Mouse (Mus musculus) T-helper 17 cell (primary cell): ENCODE measurements around the gene Slfnl1.

ENCODE experiments used
- in situ Hi-C, 2 experiments: fragments of 300-600 bp; cut with MboI, MseI; formaldehyde crosslinking; loops; 1 replicate in 1 of 2; 2 replicates in 1 of 2; pipeline ENCODE4 v1.15.1; 2025; ENCODE audit warnings: high pct_unique_total_duplicates in 2 of 2

Slfnl1 gene

DNA sequence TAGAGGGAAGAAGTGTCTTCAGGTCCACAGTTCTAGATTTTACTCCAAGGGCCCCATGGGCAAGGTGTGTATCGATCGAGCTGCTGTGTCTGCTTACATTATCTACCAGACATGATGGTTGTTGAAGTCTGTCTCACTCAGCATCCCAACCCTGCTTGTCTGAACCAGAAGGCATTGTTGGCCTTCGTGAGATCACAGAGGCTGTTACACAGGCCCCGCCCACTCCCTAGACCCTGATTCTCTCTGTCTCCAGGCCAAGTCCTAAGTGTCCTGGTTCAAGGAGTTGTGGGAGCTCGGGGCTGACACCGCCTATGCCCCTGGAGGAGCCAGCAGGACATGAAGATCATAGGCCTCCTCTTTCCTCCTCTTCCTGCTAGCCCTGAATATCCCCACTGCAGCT, at the start of gene Slfnl1:
Slfnl1 (plus strand) TSS at position 246 of the 400 bp plus-strand sequence.
- in situ Hi-C loops = no loop called here

DNA sequence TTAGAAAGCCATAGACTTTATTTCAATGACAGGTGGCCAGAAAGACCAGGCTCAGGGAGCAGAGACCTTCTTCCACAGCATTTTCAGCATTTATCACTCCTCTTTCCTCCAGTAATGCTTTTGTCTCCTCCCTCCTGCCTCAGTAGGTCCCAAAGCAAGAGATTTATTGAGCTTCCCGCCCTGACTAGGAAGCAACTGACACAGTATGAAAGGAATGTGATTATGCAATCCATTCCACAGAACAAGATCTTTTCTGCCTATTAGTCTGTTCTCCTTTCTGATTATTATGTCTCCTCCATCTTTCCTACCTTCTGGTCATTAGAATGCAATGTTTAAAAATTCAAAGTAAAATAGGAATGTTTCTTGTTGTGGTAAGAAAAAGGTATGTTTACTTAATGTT, 44.3 kb upstream of the Slfnl1 start:
- in situ Hi-C loops = no loop called here

DNA sequence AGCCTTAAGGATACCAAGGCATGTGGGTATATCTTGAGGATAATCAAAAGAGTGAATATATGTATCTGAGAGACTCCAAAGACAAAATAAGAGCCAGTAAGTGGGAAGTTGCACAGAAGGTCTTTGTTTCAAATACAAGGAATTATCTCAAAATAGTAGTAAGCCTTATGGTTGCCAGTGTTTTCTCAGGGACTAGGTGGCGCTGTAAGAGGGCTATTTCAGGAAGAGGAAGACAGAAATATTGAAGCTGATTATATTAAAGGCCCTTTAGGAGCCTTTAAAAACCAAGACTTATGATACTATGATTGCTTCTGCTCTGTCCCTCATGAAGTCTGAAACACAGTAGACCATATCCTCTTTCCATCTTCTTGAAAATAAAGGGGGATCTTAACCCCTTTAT, 25.1 kb upstream of the Slfnl1 start:
- in situ Hi-C loops = no loop called here

DNA sequence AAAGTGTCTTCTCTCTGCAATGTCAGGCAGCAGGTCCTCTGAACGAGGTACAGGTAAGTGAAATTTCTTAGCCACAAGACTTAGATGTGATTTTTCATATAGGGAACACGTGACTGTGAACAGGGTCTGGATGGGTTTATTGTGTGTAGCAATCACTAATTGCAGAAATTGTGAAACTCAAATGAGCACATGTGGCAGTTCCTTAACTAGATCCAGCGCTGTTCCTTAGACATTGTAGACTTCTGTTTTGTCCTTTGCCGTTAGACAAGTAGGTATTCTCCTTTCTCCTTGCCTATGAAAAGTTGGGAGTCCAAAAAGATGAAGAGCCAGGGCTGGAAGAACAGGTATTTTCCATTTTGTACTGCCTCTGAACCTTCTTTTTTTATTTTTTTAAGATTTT, 20.8 kb upstream of the Slfnl1 start:
- in situ Hi-C loops = no loop called here

DNA sequence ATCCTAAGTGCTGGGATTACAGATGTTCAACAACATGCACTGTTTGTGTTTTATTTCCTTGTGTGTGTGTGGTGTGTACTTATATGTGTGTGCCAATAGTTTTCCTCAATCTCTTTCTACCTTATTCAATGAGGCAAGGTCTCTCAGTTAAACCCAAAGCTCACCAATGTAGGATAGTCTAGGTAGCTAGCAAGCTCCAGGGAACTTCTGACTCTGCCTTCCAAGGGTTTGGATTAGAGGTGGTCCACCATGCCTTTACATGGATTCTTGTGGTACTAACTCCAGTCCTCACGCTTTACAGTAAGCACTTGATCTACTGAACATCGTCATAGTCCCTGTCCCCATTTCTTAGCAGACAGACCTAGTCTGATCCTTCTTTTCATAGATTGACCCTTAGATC, 17.7 kb upstream of the Slfnl1 start:
- in situ Hi-C loops = no loop called here

DNA sequence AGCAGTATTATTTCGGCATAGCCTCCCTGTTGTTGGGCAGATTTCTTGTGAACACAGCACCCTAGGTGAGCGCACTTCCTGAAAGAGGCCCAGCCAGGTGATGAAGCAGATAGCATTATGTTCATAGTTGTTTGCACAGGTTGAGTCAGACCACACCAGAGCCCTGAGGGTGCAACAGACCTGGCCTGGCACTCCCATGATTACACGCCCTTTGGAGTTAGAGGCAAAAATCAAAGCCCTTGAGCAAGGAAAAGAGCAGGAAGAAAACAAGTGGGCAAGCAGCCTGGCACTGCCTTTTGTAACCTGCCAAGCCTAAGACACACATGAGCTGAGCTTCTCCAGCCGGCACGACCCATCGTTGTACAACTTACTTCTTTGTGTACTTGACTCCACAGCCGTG, 15.5 kb upstream of the Slfnl1 start:
- in situ Hi-C loops = no loop called here

DNA sequence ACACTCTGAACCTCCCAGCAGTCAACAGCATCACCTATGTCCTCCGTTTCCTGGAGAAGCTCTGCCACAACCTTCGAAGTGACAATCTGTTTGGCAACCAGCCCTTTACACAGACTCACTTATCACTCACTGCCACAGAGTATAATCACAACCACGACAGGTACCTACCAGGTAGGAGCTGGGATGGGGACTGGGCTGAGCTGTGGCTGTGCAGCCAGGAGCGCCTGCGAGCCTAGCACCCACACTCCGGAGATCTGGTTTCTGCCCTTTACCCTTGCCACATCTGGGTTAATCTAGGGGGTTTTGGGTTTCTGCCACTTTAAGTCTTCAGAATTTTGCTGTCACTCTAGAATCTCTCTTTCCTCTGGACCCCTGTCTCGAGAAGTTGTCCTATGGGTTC, 15.1 kb upstream of the Slfnl1 start:
- in situ Hi-C loops = no loop called here

DNA sequence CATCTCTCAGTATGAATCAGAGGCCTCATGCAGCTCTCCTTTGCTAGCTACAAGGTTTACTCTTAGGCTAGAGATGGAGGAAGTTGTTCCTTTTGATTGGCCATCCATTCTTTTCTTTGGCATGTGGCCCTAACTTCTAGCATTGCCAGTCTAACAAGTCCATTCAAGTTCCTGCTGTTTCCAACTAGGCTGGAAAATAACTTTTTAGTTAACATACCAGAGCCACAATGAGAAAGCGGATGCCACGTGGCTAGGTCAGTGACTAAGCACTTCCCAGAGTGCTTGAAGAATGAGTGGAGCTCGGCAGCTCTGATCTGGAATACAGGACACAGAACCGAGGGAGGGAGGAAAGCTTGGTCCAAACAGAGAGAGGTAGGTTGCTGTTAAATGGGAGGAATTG, 14.7 kb upstream of the Slfnl1 start:
- in situ Hi-C loops = no loop called here

DNA sequence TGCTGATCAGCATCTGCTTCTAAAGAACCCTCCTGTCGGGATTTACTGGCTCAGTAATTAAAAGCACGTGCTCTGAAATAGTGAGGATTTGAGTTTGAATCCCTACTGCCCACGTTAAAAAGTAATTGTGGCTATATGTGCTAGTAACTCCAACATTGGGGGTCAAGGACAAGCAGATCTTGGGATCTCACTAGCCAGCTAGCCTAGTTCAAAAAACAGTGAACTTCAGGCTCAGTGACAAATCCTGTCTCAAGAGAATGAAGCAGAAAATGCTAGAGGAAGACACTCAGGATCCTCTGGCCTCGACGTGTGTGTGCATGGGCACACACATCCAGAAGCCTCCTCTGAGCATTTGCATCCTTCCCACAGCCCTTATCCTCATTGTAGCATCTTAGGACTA, 10.3 kb upstream of the Slfnl1 start:
- in situ Hi-C loops = no loop called here

DNA sequence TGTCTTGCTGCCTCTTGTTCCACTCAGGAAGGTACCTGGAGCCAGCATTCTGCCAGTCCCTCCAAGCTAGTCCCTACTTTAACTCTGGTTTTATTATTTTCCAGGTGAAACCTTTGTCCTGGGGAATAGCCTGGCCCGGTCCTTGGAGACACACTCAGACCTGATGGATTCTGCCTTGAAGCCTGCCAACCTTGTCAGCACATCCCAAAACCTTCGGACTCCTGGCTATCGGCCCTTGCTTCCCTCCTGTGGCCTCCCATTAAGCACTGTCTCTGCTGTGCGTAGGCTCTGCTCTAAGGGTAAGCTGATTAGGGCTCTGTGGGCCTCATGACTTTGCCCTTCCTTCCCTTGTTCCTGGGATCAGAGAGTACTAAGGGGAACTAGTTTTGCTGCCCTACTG, 9.7 kb upstream of the Slfnl1 start:
- in situ Hi-C loops = no loop called here

DNA sequence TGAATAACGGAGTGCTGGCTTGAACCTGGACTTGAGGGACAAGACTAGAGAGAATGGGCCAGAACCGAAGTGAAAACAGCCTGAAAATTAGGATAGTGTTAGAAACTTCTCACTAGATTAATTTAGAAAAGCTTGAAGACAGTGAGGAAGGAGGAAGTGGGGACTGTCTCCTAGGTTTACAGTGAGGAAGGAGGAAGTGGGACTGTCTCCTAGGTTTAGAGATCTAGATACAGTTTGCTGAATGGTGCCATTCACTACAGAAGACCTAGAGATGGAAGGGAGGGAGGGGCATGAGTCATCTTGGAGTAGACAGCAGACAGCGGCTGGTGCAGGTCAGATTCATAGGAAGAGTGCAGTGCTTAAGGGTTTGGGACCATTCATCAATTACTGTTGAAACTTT, 8.9 kb upstream of the Slfnl1 start:
- in situ Hi-C loops = no loop called here

DNA sequence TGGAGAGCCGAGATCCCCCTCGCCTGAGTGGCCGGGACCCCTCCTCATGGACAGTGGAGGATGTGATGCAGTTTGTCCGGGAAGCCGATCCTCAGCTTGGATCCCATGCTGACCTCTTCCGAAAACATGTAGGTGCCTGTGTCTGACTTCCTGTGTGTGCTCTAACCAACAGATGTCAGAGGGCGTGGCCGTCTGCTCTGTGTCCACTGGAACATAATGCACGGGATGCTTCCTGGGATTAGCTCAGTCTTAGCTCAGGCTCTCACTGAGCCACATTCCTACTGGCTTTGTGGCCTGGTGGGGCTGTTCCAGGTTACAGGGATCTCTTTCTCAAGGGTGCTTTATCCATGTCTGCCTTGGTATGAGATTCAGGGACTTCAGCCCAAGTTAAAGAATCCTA, 3.9 kb upstream of the Slfnl1 start:
- in situ Hi-C loops = no loop called here

DNA sequence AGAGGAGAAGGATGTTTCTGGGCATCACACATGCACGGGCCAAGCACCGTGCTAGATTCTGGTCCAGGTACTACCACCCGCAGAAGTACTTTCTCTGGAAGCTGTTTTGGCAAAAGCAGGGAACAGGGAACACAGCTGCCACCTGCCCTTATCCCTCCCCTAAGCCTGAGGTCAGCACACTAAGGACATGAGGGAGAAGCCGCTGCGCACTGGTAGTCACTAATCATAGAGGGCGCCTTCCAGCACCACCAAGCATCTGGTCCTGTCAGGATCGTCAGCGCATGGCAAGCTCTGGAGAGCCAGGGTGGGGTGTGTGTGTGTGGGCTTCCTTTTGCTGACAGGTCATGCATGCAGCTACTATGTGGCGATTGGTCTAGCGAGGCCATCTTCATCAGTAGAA, 6.6 kb downstream of the Slfnl1 start:
- in situ Hi-C loops = no loop called here

DNA sequence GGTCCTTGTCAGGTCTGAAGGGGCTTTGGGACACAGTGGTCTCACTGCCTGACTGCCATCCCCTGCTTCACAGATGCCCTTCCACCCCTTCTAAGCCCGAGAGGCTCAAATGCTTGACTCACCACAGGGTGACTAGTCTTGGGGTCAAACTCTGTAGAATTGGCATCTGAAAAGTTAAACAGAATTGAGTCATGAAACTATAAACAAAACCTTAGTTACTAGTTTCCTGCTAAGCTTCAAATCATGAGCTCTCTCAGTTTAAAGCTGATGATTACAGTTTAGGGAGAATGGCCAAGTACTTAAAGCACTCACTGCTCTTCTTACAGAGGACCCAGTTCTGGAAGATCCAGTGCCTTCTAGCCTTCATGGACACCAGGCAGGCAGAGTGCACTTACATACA, 12.9 kb downstream of the Slfnl1 start:
- in situ Hi-C loops = no loop called here

DNA sequence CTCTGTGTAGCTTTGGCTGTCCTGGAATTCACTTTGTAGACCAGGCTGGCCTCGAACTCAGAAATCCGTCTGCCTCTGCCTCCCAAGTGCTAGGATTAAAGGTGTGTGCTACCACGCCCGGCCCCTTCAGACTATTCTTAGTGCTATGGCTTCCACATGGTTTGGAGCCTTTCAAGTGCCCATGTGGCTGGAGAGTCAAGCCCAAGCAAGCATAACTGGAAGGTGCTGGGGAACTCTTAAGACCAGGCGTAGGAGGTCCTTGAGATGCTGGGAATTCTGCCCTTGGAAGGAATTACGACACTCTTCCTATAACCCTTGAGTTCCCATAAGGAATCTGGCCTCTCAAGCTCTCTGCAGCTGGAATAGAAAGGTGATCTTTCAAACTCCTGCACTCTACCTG, 24.6 kb downstream of the Slfnl1 start:
- in situ Hi-C loops = no loop called here

DNA sequence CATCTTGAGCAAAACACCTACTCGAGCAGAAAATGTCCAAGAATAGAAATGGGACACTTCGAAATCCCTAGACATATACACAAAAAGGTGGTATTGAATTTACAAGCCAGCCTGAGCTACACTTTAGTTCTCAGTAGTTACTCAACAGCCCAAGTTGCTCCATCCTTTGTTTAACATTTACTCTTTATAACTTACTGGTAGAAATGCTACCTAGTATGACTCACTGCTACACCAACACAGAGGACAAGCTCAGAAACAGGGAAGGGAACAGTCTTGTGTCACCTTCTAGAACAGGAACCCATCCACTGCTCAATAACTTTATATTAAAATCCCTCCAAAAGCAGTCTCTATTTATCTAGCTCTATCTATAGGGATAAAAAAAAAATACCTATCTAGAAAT, 33.7 kb downstream of the Slfnl1 start:
- in situ Hi-C loops = no loop called here

DNA sequence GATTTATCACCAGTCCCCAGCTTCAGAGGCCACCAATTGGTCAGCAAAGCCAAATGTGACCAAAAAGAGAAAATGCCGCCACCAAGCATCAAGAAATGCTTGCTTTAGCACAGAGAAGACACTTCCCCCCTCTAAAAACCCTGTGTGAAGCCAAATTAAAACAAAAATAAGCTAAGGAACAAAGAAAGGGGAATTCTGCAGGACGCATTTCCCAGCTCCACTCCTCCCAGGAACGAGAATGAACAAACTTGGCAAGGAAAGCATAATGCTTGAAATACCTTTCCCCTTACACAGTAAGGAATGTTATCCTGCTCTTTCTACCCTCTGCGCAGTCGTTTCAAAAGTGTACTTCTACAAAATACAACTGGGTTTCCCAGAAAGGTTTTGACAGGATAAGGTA, 36.0 kb downstream of the Slfnl1 start:
- in situ Hi-C loops = no loop called here

DNA sequence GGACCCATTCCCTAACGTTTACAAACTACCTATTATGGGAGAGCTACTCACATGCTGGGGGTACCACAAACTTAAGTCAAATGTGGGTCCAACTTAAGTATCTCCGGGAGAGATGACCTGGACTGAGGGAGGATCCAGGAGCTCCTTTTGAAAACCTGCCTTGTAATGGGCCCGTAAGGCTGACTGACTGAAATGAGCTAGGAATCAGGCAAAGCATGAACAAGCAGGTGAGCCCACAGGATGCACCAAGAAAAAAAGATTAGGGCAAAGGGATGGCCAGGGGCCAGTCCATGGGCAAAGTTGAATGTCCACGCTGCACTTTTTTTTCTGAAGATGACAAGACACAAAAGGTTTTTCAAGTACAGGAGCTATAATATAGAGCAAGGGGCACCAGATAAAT, 37.0 kb downstream of the Slfnl1 start:
- in situ Hi-C loops = no loop called here

DNA sequence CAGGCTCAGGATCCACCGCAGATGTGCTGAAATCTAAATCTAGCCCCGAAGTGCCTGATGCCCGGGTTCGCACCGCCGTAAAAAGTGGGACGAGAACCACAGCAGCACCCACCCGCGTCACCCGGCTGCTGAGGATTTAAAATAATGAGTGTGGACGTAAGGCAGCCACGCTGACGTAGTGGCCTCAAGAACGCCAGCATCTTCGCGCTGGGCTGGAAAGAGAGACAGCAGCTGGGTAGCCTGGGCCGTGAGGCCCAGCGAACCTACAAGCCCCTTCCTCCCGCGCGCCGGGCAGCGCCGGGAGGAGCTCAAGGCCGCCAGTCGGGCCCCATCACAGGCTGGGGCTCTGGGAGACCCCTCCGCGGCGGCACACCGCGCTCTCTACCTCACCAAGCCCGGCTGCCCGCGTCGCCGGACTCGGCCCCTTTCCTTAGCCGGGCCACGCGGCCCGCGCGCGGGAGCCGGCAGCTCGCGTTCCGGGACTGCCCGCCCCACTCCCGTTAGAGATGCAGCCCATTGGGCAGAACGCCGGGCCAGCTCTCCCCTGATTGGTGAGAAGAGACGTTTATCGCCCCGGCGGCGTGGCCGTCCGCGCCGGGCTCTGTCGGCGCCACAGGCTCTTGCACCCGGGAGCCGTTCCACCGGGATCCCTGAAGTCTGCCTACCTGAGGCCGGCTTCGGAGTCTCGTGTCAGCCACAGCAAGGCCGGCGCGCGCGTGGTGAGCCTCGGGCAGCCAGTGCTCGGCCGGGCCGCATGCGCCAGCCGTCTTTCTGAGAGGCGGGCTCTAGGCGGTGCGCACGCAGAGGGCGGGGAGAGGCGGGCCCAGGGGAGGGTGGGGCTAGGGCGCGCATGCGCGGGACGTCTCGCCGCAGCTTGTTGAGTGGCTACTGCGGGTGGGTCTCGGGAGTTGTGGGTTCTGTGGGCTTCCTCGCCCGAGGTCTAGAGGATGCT, 37.7 kb downstream of the Slfnl1 start, which contains the start of gene Ctps:
Ctps (minus strand) TSS at position 791 of the 952 bp plus-strand sequence.
- in situ Hi-C loops = no loop called here

DNA sequence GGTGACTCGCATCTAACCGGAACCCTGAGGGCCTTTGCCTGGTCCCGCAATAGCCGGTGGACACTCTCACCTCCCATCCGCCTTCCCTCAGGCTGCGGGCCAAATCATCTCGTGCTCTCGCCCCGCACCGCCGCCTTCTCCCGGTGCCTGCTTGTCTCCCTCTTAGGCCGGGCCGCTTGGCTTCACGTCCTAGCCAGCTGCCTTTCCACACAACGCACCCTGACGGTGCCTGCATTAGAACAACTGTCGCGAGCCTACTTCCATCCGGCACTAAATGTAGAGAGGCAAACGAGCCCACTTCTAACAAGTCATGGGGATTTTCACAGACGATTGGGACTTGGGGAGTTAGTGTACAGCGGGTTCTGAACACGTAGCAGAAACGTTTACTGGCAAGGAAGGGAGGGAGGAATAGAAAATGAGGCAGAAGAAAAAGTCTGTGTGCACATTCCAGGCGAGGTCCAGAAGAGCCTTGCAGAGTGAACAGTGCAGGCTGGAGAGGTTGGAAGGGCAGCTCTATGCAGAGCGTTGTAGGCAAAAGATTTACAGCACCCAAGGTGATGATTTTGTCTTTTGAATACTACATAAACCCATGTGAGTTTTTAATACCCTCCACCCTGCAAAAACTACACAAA, 38.5 kb downstream of the Slfnl1 start:
- in situ Hi-C loops = no loop called here

DNA sequence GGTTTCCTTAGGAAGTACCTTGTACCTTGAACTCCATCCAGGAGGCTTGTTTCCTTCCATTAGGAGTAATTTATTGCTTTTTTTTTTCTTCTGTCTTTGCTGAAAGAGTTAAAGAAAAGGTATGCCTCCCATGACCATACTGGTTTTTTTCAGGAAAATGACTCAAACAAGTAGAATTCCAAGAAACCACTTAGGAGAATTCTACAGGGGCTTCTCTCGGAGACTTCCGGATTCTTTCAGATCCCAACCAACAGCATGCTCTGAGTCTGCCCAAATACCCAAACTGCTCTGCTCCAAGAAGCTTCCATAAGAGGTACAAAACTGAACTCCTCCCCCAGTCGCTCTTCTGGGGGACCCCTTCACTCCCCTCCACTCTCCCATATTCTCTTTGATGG, 39.0 kb downstream of the Slfnl1 start:
- in situ Hi-C loops = no loop called here

DNA sequence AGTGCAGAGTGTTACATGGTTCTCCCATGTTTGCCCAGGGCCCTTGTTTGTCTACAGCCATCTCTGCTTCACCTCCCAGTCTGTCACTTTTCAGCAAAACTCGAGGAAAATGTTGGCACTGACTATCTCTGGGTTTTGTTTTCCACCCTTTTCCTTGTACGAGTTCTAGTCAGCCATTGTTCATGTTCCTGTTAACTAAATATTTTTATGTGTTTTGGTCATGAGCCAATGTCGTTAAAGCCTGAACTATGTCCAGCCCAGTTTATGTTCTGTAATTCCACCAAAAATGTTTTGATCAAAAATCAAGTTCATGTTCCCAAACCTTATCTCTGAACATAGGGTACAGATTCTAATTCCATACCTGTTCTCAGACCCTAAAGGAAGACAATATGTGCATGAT, 39.7 kb downstream of the Slfnl1 start:
- in situ Hi-C loops = no loop called here

DNA sequence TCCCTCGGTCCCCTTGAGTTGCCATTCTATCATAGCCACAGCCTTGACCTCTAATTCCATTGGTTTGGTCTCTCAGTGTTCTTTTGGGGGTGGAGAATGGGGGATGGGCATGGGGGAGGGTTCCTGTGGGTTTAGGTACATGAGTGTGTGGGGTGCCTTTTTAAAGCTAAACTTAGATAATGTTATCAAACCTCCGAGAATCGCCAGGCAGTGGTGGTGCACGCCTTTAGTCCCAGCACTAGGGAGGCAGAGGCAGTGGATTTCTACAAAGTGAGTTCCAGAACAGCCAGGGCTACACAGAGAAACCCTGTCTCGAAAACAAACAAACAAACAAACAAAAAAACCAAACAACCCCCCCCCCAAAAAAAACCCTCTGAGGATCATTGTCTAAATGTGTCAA, 48.9 kb downstream of the Slfnl1 start:
- in situ Hi-C loops = loop anchor here in 1 of 2 experiments (10.0 kb wide), 1 partner anchor 174 kb away; no protein-coding TSS in a partner anchor
